Mouse (Mus musculus): ENCODE data around the gene Casc3. TPM values are rescaled to one million over a fixed set of nuclear protein-coding genes. Genes with fewer than 3 reads are reported as not detected.

Casc3 gene
- polyA plus RNA-seq, 1 experiment: 24.7 TPM

DNA sequence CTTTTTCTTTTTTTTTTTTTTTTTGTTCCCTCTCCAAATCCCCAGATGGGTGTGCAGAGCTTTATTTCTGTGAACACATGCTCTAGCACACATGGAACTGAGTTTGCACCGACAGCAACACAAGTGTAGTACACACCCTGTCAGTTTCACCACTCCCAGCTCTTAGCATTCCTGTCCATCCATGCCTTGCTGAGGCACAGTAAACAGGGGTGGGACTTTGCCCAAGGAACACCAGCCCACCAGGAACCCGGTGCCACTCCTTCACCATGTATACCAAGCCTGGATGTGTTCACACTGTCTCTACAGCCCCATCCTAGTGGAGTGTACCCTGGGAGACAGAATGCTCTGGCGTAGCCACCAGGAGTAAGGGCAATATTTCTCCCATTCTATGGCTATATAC, 31.0 kb downstream of the Casc3 start:
- DNase-seq (ENCODE audit: low spot score): no peak

GRCm38 (mm10) chr11:98836128-98836527, 31.4 kb downstream of the Casc3 start:
- no peak for DNase-seq (ENCODE audit: low spot score)

GRCm38 (mm10) chr11:98836651-98837141, 32.0 kb downstream of the Casc3 start, which contains the start of gene Rapgefl1:
Rapgefl1 (plus strand) TSS chr11:98836785.
- peak; percentile 83 for DNase-seq (ENCODE audit: low spot score)

- DNase-seq (ENCODE audit: low spot score): no peak
Measured at GRCm38 (mm10) chr11:98837231-98837704, 32.6 kb downstream of the Casc3 start.

DNA sequence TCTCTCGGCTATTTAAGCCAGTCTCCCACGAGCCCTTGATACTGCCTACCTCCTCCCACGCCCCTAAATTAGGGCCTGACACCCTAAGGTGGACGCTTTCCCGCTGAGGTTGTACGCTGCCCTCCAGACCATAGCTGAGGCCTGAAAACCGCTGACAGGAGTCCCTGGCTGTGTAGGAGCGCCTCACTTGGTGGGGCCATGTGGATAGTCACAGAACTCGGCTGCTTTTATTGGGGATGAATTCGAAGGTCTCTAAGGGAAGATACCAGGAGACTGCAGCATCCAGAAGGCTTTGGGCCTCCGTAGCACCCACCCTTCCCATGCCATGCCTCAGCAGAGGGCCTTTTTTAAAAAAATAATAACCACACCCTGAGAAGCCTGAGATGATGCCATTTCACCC, 33.2 kb downstream of the Casc3 start:
- no peak for DNase-seq (ENCODE audit: low spot score)

DNA sequence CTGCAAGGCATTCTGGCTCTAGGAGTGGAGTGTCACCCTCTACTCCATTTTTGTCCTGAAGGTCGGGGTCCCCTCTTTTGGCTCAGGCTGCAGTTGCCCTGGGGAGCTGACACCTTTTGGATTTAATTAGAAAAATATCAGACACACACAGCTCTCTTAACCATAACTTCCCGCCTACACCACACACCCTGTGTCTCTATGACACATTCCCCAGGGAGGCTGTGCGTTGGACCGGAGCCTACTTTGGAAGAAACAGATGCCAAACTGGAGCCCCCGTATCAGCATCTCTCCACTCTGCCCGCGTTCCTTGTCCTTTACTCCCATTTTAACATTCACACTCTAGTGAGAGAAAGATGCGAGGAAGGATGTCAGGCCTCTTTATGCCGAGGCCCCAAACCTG, 33.8 kb downstream of the Casc3 start:
- DNase-seq (ENCODE audit: low spot score): no peak

GRCm38 (mm10) chr11:98839402-98839801, 34.7 kb downstream of the Casc3 start:
- peak; percentile 59 for DNase-seq (ENCODE audit: low spot score)

GRCm38 (mm10) chr11:98839897-98840296, 35.2 kb downstream of the Casc3 start:
- DNase-seq (ENCODE audit: low spot score): no peak

- DNase-seq (ENCODE audit: low spot score): no peak
Measured at GRCm38 (mm10) chr11:98846016-98846415, 41.3 kb downstream of the Casc3 start.

GRCm38 (mm10) chr11:98846865-98847604, 42.3 kb downstream of the Casc3 start:
- DNase-seq (ENCODE audit: low spot score): no peak

DNA sequence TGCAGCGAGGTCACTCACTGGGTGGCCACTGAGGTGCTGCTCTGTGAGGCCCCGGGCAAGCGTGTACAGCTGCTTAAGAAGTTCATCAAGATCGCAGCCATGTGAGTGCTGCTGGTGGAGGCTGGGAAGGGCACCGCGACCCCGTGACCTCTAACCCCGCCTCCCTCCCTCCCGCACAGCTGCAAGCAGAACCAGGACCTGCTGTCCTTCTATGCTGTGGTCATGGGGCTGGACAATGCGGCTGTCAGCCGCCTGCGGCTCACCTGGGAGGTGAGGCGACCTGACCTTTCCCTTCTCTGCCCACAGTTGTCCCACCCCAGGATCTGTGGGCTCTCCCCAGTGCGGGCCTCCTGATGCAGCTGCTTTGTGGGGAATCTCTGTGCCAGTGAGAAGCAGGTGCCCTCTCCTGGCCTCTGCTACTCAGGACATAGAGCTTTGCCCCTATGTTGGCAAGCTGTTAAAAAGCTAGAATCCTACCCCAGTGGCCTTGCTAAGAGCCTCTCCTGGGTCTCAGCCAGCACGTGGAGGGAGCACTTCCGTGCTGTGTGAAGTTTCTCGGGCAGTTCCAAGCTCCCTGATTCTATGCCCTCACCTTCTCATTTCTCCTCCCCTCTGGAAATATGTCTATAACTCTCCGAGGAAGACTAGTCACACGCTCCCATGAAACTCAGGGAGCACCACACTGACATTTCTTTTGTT, 44.6 kb downstream of the Casc3 start:
- DNase-seq (ENCODE audit: low spot score): no peak

DNA sequence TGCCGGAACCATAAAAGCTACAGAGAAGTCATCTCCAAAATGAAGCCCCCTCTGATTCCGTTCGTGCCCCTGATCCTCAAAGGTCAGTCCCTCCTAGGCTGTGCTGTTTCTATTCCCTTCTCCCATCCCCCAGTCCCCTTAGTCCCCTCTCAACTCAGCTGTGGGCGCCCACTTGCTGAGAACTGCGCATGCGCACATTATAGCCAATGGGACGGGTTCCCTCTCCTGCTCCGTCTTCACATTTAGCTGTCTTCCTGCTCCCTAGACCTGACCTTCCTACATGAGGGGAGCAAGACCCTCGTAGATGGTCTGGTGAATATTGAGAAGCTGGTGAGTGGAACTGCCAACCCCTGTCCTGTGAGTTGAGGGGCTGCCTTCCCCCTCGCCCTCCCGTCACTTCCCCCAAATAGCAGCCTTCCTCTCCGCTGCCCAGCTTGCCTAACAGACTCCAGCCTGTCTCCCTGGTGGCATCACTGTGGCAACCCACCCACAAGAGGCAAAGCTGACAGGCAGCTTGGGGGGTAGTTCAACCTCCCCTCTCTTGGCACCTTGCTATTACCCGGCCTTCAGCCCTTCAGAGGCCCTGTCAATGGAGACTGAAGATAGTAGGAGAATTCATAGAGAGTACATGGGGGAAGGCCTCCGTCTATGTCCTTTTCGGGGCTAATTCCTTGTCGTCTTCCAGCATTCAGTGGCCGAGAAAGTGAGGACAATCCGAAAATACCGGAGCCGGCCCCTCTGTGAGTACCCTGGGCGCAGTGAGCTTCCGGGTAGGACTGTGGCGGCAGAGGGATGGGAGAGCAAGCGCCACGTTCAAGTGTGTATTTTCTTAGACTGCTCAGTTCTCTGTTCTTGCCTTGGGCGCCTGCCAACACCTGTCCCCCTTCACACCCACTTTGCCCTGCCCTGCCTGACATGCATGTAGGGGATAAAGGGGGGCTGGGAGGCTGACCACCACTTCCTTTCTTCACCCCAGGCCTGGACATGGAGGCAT, 45.7 kb downstream of the Casc3 start:
- DNase-seq (ENCODE audit: low spot score): no peak

DNA sequence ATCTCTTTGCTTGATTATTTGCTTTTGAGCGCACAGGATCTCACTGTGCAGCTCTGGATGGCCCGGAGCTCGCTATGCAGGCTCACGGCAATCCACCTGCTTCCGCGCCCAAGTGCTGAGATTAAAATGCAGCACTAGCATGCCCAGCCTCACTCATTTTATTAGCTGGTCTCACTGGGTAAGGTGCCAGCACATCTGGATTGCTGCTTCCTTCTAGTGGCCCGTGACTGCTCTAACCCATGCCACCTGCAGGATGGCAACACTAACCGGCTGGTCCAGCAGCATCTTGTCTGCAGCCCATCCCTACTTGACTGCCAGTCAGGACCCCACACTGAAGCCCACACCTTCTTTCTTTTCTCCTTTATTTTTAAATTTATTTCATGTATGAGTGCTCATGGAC, 49.4 kb downstream of the Casc3 start:
- no peak for DNase-seq (ENCODE audit: low spot score)

DNA sequence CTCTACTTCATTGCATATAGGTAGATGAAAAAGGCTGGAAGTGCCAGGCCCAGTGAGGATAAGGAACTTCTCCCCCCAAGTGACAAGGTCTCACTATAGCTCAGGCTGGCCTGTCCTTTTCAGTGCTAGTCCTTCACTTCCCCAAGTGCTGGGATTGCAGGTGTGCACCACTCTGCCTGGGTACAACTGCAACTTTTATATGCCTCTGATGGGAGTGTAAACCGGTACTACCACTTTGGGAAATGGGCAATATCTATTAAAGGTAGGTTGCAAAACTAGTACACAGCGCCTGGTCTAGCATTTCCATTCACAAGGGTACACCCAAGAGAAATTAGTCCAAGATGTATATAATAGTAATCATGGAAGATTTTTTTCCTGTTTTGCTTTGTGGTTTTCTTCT, 50.0 kb downstream of the Casc3 start:
- DNase-seq (ENCODE audit: low spot score): no peak

DNA sequence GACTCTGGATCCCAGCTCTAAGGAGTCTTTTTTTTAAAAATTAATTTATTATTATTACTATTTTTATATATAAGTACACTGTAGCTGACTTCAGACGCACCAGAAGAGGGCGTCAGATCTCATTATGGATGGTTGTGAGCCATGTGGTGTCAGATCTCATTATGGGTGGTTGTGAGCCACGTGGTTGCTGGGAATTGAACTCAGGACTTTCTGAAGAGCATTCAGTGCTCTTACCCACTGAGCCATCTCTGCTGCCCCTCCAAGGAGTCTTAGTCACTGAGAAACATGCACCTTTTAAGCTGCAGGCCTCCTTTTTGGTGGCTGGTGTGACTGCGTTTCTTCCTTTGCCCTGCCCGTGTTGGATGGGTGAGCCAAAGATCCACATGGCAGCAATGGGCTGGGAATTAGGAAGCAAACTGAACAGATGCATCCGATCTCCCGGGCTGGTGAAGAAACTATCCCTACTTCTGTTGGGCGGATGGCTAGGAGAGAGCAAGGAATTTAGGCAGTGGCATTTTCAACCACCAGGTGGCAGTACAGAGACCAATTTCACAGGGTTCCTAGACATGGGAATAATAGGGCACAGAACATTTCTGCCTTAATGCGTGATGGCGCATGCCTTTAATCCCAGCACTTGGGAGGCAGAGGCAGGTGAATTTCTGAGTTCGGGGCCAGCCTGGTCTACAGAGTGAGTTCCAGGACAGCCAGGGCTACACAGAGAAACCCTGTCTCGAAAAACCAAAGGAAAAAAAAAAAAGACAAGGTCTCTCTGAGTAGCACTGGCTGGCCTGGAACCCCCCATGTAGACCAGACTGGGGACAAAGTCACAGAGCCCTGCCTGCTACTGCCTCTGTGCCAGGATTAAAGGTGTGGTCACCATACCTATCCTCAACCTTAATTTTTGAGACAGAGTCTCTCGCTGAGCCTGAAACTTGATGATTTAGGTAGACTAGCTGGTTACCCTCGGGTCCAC, 54.3 kb downstream of the Casc3 start:
- peak; percentile 63 for DNase-seq (ENCODE audit: low spot score)

GRCm38 (mm10) chr11:98863028-98863750, 58.5 kb downstream of the Casc3 start, which contains the start of gene Wipf2:
Wipf2 (plus strand) TSS chr11:98863638.
- peak; percentile 90 for DNase-seq (ENCODE audit: low spot score)

DNA sequence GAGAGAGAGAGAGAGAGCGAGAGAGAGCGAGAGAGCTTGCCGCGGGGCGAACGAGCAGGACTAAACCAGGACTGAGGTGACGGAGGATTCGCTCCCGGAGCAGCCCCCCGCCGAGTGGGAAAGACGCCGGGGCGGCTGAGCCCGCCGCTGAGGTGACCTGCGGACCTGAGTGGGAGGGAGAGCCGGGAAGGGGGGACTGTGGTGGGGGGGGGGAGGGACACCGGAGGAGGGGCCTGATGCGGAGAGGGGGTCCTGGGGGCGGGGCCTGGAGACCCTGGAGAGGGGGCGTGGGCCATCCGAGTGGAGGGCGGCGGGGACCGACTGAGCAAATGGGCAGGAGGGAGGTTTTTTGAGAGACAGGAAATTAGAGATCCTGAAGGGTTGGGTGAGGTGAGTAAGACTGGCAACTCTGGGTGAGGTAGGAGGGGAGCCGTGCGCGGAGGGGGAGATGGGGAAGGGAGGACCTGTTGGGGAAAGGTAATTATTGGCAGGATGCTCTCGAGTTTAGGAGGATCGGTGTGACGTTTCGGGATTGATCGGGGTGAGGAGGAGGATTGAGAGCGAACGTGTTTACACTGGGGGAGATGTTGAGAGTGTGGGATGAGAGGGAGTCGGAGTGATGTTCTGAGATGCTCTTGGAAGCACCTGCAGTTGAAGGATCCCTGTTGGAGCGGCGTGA, 59.2 kb downstream of the Casc3 start:
- DNase-seq (ENCODE audit: low spot score): peak; percentile 55

GRCm38 (mm10) chr11:98867293-98867692, 62.6 kb downstream of the Casc3 start:
- no peak for DNase-seq (ENCODE audit: low spot score)

DNA sequence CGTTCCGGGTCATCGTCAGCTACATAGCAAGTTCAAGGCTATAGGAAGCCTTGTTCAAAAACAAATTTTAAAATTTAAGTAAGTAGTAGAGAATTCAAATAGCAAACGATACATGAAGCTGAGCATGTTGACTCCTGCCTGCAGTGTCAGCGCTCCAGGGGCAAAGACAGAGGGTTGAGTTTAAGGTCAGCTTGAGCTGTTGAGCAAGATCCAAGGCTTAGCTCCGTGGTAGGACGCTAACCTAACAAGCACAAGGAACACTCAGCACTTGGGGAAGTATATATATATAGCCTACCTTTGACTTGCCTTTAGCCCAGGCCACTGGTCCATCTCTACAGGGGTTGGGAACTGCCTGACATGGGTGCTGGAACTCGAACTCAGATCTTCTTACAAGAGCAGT, 65.2 kb downstream of the Casc3 start:
- DNase-seq (ENCODE audit: low spot score): no peak
